Mouse (Mus musculus) bone marrow macrophage, adult 2 months (primary cell): Measurements from ENCODE around the gene Tra2b.

Source experiments
- CTCF ChIP-seq: IDR thresholded peaks from 2 replicates; pipeline ENCODE4 v1.5.1; 2012; ENCODE audit warnings: low read depth, mild to moderate bottlenecking, low read length, moderate library complexity
- POLR2A ChIP-seq: IDR thresholded peaks from 2 replicates; pipeline ENCODE4 v1.6.1; 2012; ENCODE audit warnings: mild to moderate bottlenecking, low read depth, low read length, borderline replicate concordance

DNA sequence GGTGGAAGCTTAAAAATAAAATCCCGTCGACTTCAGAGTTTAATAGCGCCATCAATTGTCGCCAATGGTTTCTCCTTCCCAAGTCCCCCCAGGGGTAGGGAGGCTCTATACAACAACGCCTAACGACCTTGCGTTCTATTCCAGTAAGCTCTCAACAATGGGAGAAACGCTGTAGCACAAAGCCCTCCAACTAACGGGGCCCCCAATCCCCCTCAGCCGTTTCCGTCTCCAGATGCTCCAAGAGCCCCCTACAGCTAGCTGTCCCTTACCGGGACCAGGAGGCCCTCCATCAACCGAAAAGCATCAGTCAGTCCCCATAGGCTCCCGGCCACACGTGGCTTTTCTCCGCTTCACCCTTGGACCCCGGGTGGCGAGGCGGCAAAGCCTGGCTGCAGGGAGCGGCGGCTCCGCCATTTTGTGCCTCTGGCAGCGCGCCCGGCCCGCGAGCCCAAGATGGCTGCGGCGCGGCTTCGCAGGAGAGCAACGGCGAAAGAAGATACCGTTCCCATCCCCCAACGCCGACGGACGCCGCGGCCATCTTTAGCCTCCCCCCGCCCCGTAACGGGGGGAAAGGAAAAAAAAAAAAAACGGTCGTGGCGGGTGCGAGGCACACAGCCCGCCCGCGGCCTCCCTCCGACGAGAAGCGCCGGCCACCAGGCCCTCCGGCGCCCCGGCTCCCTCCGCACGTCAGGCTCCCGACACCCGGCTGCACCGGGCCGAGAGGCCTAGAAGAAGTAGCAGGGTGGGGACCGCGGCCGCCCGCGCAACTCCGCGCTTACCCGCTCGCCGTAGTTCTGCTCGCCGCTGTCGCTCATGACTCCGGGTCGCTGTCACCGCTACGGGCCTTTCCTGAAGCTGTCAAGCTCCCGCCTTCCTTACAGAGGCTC, 600 bp downstream of the Tra2b start:
- TF ChIP-seq CTCF, result no peak
- no peak for TF ChIP-seq POLR2A
